Mouse (Mus musculus) neural tube, embryonic 14.5 days (tissue): ENCODE results near the gene Fetub. TPM values are rescaled to one million over a fixed set of nuclear protein-coding genes. Genes with fewer than 3 reads are reported as not detected.

ENCODE experiments used
- ATAC-seq: fragments of 200-750 bp; cut with Nextera tagmentation; 2 replicates; pipeline ENCODE4 v1.8.0; 2017; ENCODE audit warnings: low read depth, mild to moderate bottlenecking, moderate TSS enrichment, moderate library complexity
- H3K27ac ChIP-seq: fragments of 300-500 bp; sonication (generic); 2 replicates; pipeline ENCODE4 v1.5.1; 2014; ENCODE audit warnings: low read depth, mild to moderate bottlenecking, control low read depth, low read length, moderate library complexity, mixed read lengths
- H3K27me3 ChIP-seq: fragments of 300-500 bp; sonication (generic); 2 replicates; pipeline ENCODE4 v1.6.1; 2014; ENCODE audit warnings: low read length; ENCODE audit not compliant: control insufficient read depth, insufficient read depth
- H3K36me3 ChIP-seq: fragments of 300-500 bp; sonication (generic); 2 replicates; pipeline ENCODE4 v1.6.1; 2014; ENCODE audit warnings: low read length, mixed read lengths; ENCODE audit not compliant: control insufficient read depth, insufficient read depth
- H3K4me1 ChIP-seq: fragments of 300-500 bp; sonication (generic); 2 replicates; pipeline ENCODE4 v1.6.1; 2014; ENCODE audit warnings: low read length; ENCODE audit not compliant: control insufficient read depth, insufficient read depth
- H3K4me2 ChIP-seq: fragments of 300-500 bp; sonication (generic); 2 replicates; pipeline ENCODE4 v1.6.1; 2014; ENCODE audit warnings: mild to moderate bottlenecking, low read depth, low read length, control low read depth
- H3K4me3 ChIP-seq: fragments of 300-500 bp; sonication (generic); 2 replicates; pipeline ENCODE4 v1.5.1; 2014; ENCODE audit warnings: low read depth, low read length, control low read depth, mixed read lengths
- H3K9ac ChIP-seq: fragments of 300-500 bp; sonication (generic); replicated peaks from 2 replicates; pipeline ENCODE4 v1.6.1; 2014; ENCODE audit warnings: low read depth, mild to moderate bottlenecking, control low read depth, low read length, mixed read lengths
- H3K9me3 ChIP-seq: fragments of 300-500 bp; sonication (generic); 2 replicates; pipeline ENCODE4 v1.6.1; 2016; ENCODE audit warnings: low read length; ENCODE audit not compliant: control insufficient read depth
- WGBS: fragments of 180-500 bp; shearing (Covaris S2); extraction: QIAGEN DNeasy Blood & Tissue Kit; methylation state at CpG from one replicate; pipeline ENCODE4 v1.1.7; 2014; 5-methylcytosine and 5-hydroxymethylcytosine counted together
- polyA plus RNA-seq: library from polyadenylated mRNA; unstranded; fragments of >200 nt; fragmentation: Nextera tagmentation; extraction: Ambion mirVana; gene quantifications from 2 replicates; pipeline ENCODE4 v1.2.1, GENCODE M21; 2014

Gene Fetub
- polyA plus RNA-seq, 1 experiment from 2014 or later = not detected

GRCm38 (mm10) chr16:22899346-22899745 is 18.8 kb upstream of the Fetub start:
- no peak overlapping the region for H3K9ac ChIP-seq
- no peak for ATAC-seq
- no peaks in the 10 kb centered on the region for H3K9me3 ChIP-seq
- no peak overlapping the region for H3K27ac ChIP-seq
- no peak overlapping the region for H3K4me3 ChIP-seq
- WGBS = 35% methylated on average over 5 of the region's 5 CpGs
- no peak overlapping the region for H3K4me2 ChIP-seq
- H3K36me3 ChIP-seq = no peaks in the 10 kb centered on the region
- no peaks in the 10 kb centered on the region for H3K4me1 ChIP-seq
- no peaks in the 10 kb centered on the region for H3K27me3 ChIP-seq

- no peak overlapping the region for H3K4me2 ChIP-seq
- no peaks in the 10 kb centered on the region for H3K27me3 ChIP-seq
- 86% methylated on average over 10 of the region's 10 CpGs for WGBS
- H3K4me3 ChIP-seq = no peak overlapping the region
- no peaks in the 10 kb centered on the region for H3K36me3 ChIP-seq
- H3K4me1 ChIP-seq = no peaks in the 10 kb centered on the region
- H3K9ac ChIP-seq = no peak overlapping the region
- no peaks in the 10 kb centered on the region for H3K9me3 ChIP-seq
- no peak for ATAC-seq
- H3K27ac ChIP-seq = no peak overlapping the region
Observed at GRCm38 (mm10) chr16:22899866-22900570, 18.1 kb upstream of the Fetub start.

- Histone ChIP-seq H3K4me2 (no peak overlapping the region), H3K4me1 (no peaks in the 10 kb centered on the region), H3K27ac (no peak overlapping the region), H3K36me3 (no peaks in the 10 kb centered on the region), H3K9me3 (no peaks in the 10 kb centered on the region), H3K4me3 (no peak overlapping the region), H3K9ac (no peak overlapping the region), H3K27me3 (no peaks in the 10 kb centered on the region)
- WGBS = 77% methylated on average over 3 of the region's 3 CpGs
- ATAC-seq = no peak
Observed at GRCm38 (mm10) chr16:22901326-22901725, 16.8 kb upstream of the Fetub start.

GRCm38 (mm10) chr16:22909290-22909689 is 8.8 kb upstream of the Fetub start:
- H3K27me3 ChIP-seq = no peaks in the 10 kb centered on the region
- H3K36me3 ChIP-seq = no peaks in the 10 kb centered on the region
- H3K4me1 ChIP-seq = no peaks in the 10 kb centered on the region
- no peak overlapping the region for H3K4me2 ChIP-seq
- H3K27ac ChIP-seq = no peak overlapping the region
- no peak overlapping the region for H3K9ac ChIP-seq
- no peak overlapping the region for H3K4me3 ChIP-seq
- H3K9me3 ChIP-seq = no peaks in the 10 kb centered on the region
- 93% methylated on average over 6 of the region's 6 CpGs for WGBS
- ATAC-seq = no peak

GRCm38 (mm10) chr16:22911986-22912385 is 6.1 kb upstream of the Fetub start:
- ATAC-seq = no peak
- 91% methylated on average over 3 of the region's 3 CpGs for WGBS

GRCm38 (mm10) chr16:22912886-22913285 is 5.2 kb upstream of the Fetub start:
- no peaks in the 10 kb centered on the region for H3K27me3 ChIP-seq
- H3K9ac ChIP-seq = no peak overlapping the region
- 78% methylated on average over 6 of the region's 6 CpGs for WGBS
- no peak overlapping the region for H3K4me3 ChIP-seq
- no peak for ATAC-seq
- no peak overlapping the region for H3K27ac ChIP-seq
- H3K9me3 ChIP-seq = no peaks in the 10 kb centered on the region
- no peaks in the 10 kb centered on the region for H3K36me3 ChIP-seq
- no peak overlapping the region for H3K4me2 ChIP-seq
- H3K4me1 ChIP-seq = no peaks in the 10 kb centered on the region

More at GRCm38 (mm10) chr16:22911986-22912385, 6.1 kb upstream of the Fetub start:
- H3K4me3 ChIP-seq = no peak overlapping the region
- H3K27ac ChIP-seq = no peak overlapping the region
- no peak overlapping the region for H3K9ac ChIP-seq
- no peaks in the 10 kb centered on the region for H3K27me3 ChIP-seq
- no peaks in the 10 kb centered on the region for H3K9me3 ChIP-seq
- no peaks in the 10 kb centered on the region for H3K36me3 ChIP-seq
- H3K4me2 ChIP-seq = no peak overlapping the region
- no peaks in the 10 kb centered on the region for H3K4me1 ChIP-seq

GRCm38 (mm10) chr16:22914276-22914675 is 3.9 kb upstream of the Fetub start:
- H3K4me3 ChIP-seq = no peak overlapping the region
- no peak overlapping the region for H3K4me2 ChIP-seq
- no peak overlapping the region for H3K9ac ChIP-seq
- no peaks in the 10 kb centered on the region for H3K36me3 ChIP-seq
- H3K4me1 ChIP-seq = no peaks in the 10 kb centered on the region
- no peaks in the 10 kb centered on the region for H3K9me3 ChIP-seq
- H3K27ac ChIP-seq = no peak overlapping the region
- ATAC-seq = no peak
- no peaks in the 10 kb centered on the region for H3K27me3 ChIP-seq

GRCm38 (mm10) chr16:22918664-22919312 is 654 bp downstream of the Fetub start:
- no peaks in the 10 kb centered on the region for H3K36me3 ChIP-seq
- H3K9ac ChIP-seq = no peak overlapping the region
- H3K4me2 ChIP-seq = no peak overlapping the region
- no peaks in the 10 kb centered on the region for H3K9me3 ChIP-seq
- H3K4me1 ChIP-seq = no peaks in the 10 kb centered on the region
- 79% methylated on average over 15 of the region's 15 CpGs for WGBS
- ATAC-seq = no peak
- no peak overlapping the region for H3K4me3 ChIP-seq
- H3K27me3 ChIP-seq = no peaks in the 10 kb centered on the region
- H3K27ac ChIP-seq = no peak overlapping the region

GRCm38 (mm10) chr16:22919971-22920854 is 2.1 kb downstream of the Fetub start:
- ATAC-seq = no peak
- Histone ChIP-seq H3K36me3 (no peaks in the 10 kb centered on the region), H3K27ac (no peak overlapping the region), H3K4me1 (no peaks in the 10 kb centered on the region), H3K4me2 (no peak overlapping the region), H3K27me3 (no peaks in the 10 kb centered on the region), H3K4me3 (no peak overlapping the region), H3K9ac (no peak overlapping the region), H3K9me3 (no peaks in the 10 kb centered on the region)
- 73% methylated on average over 18 of the region's 18 CpGs for WGBS
